Mouse (Mus musculus) cerebellum, adult 11 months (tissue): ENCODE measurements at regions not wholly inside any gene's neighbourhood (a gene's known extent, or its start where the extent isn't known, plus 50 kb on each side); places are given as distances from the start of the nearest gene placed in this dataset.

Experiments
- DNase-seq: peaks from one replicate; pipeline ENCODE4 v3.0.0; 2022

GRCm38 (mm10) chr13:53553192-53553875, 80.5 kb upstream of the Msx2 start:
- DNase-seq: no peak

DNA sequence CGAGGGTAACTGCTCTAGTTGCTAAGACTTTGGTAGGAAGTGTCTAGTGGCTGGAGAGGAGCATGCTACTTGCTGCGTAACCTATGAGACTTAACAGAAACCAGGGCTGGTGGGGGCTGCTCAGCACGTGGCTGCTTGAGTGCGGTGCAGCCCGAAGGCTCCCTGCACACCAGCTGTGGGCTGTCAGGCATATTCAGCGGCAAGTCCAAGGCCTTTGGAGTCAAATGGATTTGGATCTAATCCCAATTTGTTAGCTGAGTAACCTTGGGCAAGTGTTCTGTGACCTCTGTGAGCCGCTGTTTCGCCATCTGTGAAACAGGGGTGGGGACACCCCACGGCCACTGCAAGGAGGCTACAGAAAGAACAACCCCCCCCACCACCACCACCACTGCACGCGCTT, 75.5 kb upstream of the Msx2 start:
- no peak for DNase-seq

DNA sequence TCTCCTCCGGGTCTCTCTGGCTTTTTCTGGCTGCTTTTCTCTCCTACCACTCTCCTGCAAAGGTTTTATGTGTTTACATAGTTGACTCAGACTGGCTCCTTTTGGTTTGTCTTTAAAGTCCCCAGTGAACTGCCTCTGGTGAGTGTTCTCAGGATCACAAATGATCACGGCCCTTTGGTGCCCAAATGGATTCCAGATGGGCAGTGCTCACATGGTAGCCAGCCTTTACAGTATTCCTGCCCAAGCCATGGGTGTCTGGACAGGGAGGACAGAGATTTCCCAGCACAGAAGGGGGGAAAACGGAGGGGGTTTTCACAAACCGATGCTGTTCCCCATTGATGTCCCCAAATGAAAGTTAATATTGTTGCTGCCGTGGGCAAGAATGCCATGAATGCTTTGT, 70.4 kb upstream of the Msx2 start:
- no peak for DNase-seq

GRCm38 (mm10) chr13:53539797-53540196, 66.9 kb upstream of the Msx2 start:
- DNase-seq: no peak

- DNase-seq: no peak
Measured at GRCm38 (mm10) chr13:53537937-53538336, 65.1 kb upstream of the Msx2 start.

DNA sequence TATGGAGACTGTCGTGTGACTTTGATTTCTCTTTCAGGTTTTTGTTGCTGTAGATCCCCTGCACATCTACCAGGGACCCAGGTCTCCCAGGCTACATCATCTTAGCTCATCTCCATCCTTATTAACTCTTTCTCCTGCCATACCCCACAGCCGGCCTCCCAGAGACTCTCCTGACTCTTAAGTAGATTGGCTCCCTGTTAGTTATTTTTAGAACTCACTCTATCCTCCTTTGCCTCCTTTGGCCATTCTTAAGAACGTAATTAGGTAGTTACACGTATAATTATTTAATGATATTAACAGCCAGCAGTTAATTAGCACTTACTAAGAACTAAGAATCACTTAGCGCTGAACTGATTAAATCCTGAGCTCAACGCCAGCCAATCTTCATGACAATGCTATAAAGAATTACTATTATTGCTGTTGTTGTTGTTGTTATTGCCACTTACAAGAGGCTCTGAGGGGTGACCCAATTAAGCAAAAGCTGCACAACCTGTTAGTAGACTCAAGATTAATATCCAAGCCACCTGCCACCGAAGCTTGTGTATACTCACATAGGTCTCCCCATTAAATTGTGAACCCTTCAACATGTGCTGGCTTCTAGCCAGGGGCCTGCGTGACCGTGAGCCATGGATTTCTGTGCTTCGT, 63.0 kb upstream of the Msx2 start:
- DNase-seq: no peak

DNA sequence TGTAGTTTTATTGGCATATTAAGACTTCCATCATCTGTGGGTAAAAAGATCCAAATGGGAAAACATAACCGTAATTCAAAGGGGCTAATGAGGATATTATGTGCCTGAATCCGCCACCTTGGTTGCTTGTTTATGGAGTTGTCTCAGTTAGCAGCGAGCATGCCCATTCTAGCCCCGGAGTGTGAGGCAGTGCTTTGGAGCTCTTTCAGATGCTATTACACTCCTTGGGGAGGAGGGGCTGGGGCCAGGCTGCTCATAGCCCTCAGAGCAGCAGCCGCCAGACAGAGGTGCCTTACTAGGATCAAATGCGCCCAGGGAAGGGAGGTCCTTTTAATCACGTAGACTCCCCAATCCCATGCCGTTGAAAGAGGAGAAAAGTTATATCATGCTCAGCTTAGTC, 60.9 kb upstream of the Msx2 start:
- DNase-seq: no peak

DNA sequence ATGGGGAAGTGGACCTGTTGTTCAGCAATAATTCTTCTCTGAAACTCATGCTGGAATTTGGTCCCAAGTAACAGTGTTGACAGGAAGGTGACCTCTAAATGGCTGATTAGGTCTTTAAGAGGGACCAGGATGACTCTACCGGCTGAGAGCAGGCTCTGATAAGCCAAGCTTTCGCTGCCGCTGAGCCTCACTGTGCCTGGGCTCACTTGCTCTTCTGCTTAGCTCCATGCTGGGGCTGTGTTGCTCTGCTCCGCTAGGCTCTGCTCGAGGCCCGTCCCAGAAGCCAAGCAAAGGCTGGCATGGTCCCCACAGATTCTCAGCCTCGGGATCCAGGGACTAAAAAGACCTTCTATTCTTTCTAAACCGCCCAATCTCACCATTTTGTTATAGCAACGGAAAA, 54.0 kb upstream of the Msx2 start:
- no peak for DNase-seq

GRCm38 (mm10) chr13:53522807-53523206, 49.9 kb upstream of the Msx2 start:
- no peak for DNase-seq
